Mouse (Mus musculus) small intestine, adult 2 months (tissue): ENCODE measurements around the gene Mad1l1. TPM values are rescaled to one million over a fixed set of nuclear protein-coding genes. Genes with fewer than 3 reads are reported as not detected.

Source experiments
- H3K27ac ChIP-seq: fragments of 200-500 bp; 2 replicates; pipeline ENCODE4 v1.5.1; 2012; ENCODE audit warnings: low read depth, low read length, control low read depth, inconsistent platforms; ENCODE audit not compliant: insufficient read depth
- H3K27me3 ChIP-seq: fragments of 200-500 bp; 2 replicates; pipeline ENCODE4 v1.6.1; 2012; ENCODE audit warnings: mild to moderate bottlenecking, moderate library complexity, low read length, inconsistent platforms; ENCODE audit not compliant: control insufficient read depth, insufficient read depth
- H3K36me3 ChIP-seq: fragments of 200-500 bp; 2 replicates; pipeline ENCODE4 v1.6.1; 2012; ENCODE audit warnings: mild to moderate bottlenecking, low read length, control low read depth, inconsistent platforms; ENCODE audit not compliant: control insufficient read depth, insufficient read depth
- H3K4me1 ChIP-seq: fragments of 200-500 bp; 2 replicates; pipeline ENCODE4 v1.6.1; 2012; ENCODE audit warnings: low read length, inconsistent platforms, mixed read lengths; ENCODE audit not compliant: control insufficient read depth, insufficient read depth, insufficient read length
- H3K4me3 ChIP-seq: fragments of 200-500 bp; 2 replicates; pipeline ENCODE4 v1.5.1; 2012; ENCODE audit warnings: low read depth, mild to moderate bottlenecking, control low read depth, inconsistent platforms, low read length, moderate library complexity
- CTCF ChIP-seq: fragments of 200-500 bp; IDR thresholded peaks from 2 replicates; pipeline ENCODE4 v1.5.1; 2012; ENCODE audit warnings: low read depth, mild to moderate bottlenecking, control low read depth, inconsistent platforms, low read length, moderate library complexity, mixed read lengths; ENCODE audit not compliant: insufficient replicate concordance, insufficient read length; ENCODE audit errors: extremely low read depth
- POLR2A ChIP-seq: fragments of 200-500 bp; IDR thresholded peaks from 2 replicates; pipeline ENCODE4 v1.6.1; 2012; ENCODE audit warnings: low read depth, mild to moderate bottlenecking, control low read depth, inconsistent platforms, low read length, moderate library complexity
- WGBS: fragments of 180-500 bp; shearing (Covaris S2); methylation state at CpG from one replicate; pipeline ENCODE4 v1.1.7; 2018; 5-methylcytosine and 5-hydroxymethylcytosine counted together
- polyA plus RNA-seq: library from polyadenylated mRNA; depleted of rRNA; stranded (reverse); fragments of >200 nt; gene quantifications from 2 replicates; pipeline ENCODE4 v1.2.3, GENCODE M21; 2012

The Mad1l1 gene
- polyA plus RNA-seq, 1 experiment = 22.9 TPM

- Histone ChIP-seq H3K27me3 (no peaks in the 10 kb centered on the region), H3K36me3 (no peaks in the 10 kb centered on the region), H3K4me1 (no peaks in the 10 kb centered on the region), H3K4me3 (no peak overlapping the region), H3K27ac (no peak overlapping the region)
- TF ChIP-seq CTCF = no peak
- TF ChIP-seq POLR2A = no peak
- WGBS = 28% methylated on average over 2 of the region's 2 CpGs
Observed at GRCm38 (mm10) chr5:140151180-140151579, 170.2 kb downstream of the Mad1l1 start.

GRCm38 (mm10) chr5:140150694-140151093, 170.7 kb downstream of the Mad1l1 start:
- 92% methylated on average over 2 of the region's 2 CpGs for WGBS
- no peaks in the 10 kb centered on the region for H3K36me3 ChIP-seq
- no peaks in the 10 kb centered on the region for H3K27me3 ChIP-seq
- H3K4me3 ChIP-seq = no peak overlapping the region
- H3K27ac ChIP-seq = no peak overlapping the region
- no peaks in the 10 kb centered on the region for H3K4me1 ChIP-seq
- TF ChIP-seq CTCF = no peak

- Histone ChIP-seq H3K4me3 (no peak overlapping the region), H3K27ac (no peak overlapping the region), H3K4me1 (no peaks in the 10 kb centered on the region), H3K36me3 (no peaks in the 10 kb centered on the region), H3K27me3 (no peaks in the 10 kb centered on the region)
- TF ChIP-seq POLR2A (no peak), CTCF (no peak)
- WGBS = 81% methylated on average over 5 of the region's 5 CpGs
Observed at GRCm38 (mm10) chr5:140150136-140150535, 171.2 kb downstream of the Mad1l1 start.

GRCm38 (mm10) chr5:140149298-140149697, 172.1 kb downstream of the Mad1l1 start:
- Histone ChIP-seq H3K27me3 (no peaks in the 10 kb centered on the region), H3K4me1 (no peaks in the 10 kb centered on the region), H3K27ac (no peak overlapping the region), H3K36me3 (no peaks in the 10 kb centered on the region), H3K4me3 (no peak overlapping the region)
- no peak for TF ChIP-seq POLR2A
- TF ChIP-seq CTCF = no peak
- WGBS = 87% methylated on average over 4 of the region's 4 CpGs

- no peak overlapping the region for H3K27ac ChIP-seq
- WGBS = 85% methylated on average over 2 of the region's 2 CpGs
Observed at GRCm38 (mm10) chr5:140143541-140143940, 177.8 kb downstream of the Mad1l1 start.

GRCm38 (mm10) chr5:140141336-140141735, 180.0 kb downstream of the Mad1l1 start:
- TF ChIP-seq CTCF = no peak
- TF ChIP-seq POLR2A = no peak
- Histone ChIP-seq H3K27ac (no peak overlapping the region), H3K4me1 (no peaks in the 10 kb centered on the region), H3K27me3 (no peaks in the 10 kb centered on the region), H3K36me3 (no peaks in the 10 kb centered on the region), H3K4me3 (no peak overlapping the region)
- WGBS = 79% methylated on average over 4 of the region's 4 CpGs

More at GRCm38 (mm10) chr5:140143541-140143940, 177.8 kb downstream of the Mad1l1 start:
- H3K4me1 ChIP-seq = no peaks in the 10 kb centered on the region
- no peaks in the 10 kb centered on the region for H3K27me3 ChIP-seq
- H3K4me3 ChIP-seq = no peak overlapping the region
- no peaks in the 10 kb centered on the region for H3K36me3 ChIP-seq
- TF ChIP-seq POLR2A (no peak), CTCF (no peak)

GRCm38 (mm10) chr5:140140214-140140613, 181.1 kb downstream of the Mad1l1 start:
- no peaks in the 10 kb centered on the region for H3K4me1 ChIP-seq
- no peaks in the 10 kb centered on the region for H3K36me3 ChIP-seq
- no peak overlapping the region for H3K27ac ChIP-seq
- TF ChIP-seq POLR2A = no peak
- peak; percentile 70; the same call in 1 of the 2 replicates for TF ChIP-seq CTCF
- H3K27me3 ChIP-seq = no peaks in the 10 kb centered on the region
- H3K4me3 ChIP-seq = no peak overlapping the region

GRCm38 (mm10) chr5:140135734-140136625, 185.4 kb downstream of the Mad1l1 start:
- Histone ChIP-seq H3K4me1 (no peaks in the 10 kb centered on the region), H3K36me3 (no peaks in the 10 kb centered on the region; the same call in 1 of the 2 replicates), H3K27me3 (no peaks in the 10 kb centered on the region), H3K4me3 (no peak overlapping the region), H3K27ac (no peak overlapping the region)
- 93% methylated on average over 8 of the region's 8 CpGs for WGBS
- no peak for TF ChIP-seq CTCF
- no peak for TF ChIP-seq POLR2A
